Mouse (Mus musculus): ENCODE results near the gene Zfc3h1. TPM values are rescaled to one million over a fixed set of nuclear protein-coding genes. Genes with fewer than 3 reads are reported as not detected.

Gene Zfc3h1
- 63.6 TPM for total RNA-seq (2023)

GRCm38 (mm10) chr10:115384221-115385017, at the start of gene Zfc3h1, which contains the start of gene Thap2:
TSS of gene Zfc3h1 (plus strand) at chr10:115384959.
TSS of gene Thap2 (minus strand) at chr10:115384443.

GRCm38 (mm10) chr10:115361840-115362622, 22.7 kb upstream of the Zfc3h1 start, which contains the start of gene Tmem19:
TSS of gene Tmem19 (minus strand) at chr10:115362501.

Other genes with a start within 250 kb of the Zfc3h1 start
- not detected for gene Tph2, start 199.9 kb upstream of the Zfc3h1 start, total RNA-seq (2023)
- 132 TPM for gene Tbc1d15, start 133.5 kb upstream of the Zfc3h1 start, total RNA-seq (2023)
- 55.7 TPM for gene Rab21, start 69.4 kb upstream of the Zfc3h1 start, total RNA-seq (2023)
- gene Tmem19, start 22.5 kb upstream of the Zfc3h1 start, total RNA-seq (2023): 19.0 TPM
- gene Thap2, start 516 bp upstream of the Zfc3h1 start, total RNA-seq (2023): 8.1 TPM
- gene A930009A15Rik, start 185.0 kb downstream of the Zfc3h1 start, total RNA-seq (2023): not detected
- gene Lgr5, start 202.8 kb downstream of the Zfc3h1 start, total RNA-seq (2023): not detected

All from CD4-positive naive resting alpha-beta T cell, adult 57 days (primary cell).